Mouse (Mus musculus): Measurements from ENCODE around the gene Serpina3b.

- TF ChIP-seq CTCF (IDR thresholded peaks at IDR 0.05; ENCODE audit: control insufficient read depth, insufficient read depth, insufficient read length) (no peak), MAX (IDR thresholded peaks at IDR 0.05) (no peak), USF1 (IDR thresholded peaks at IDR 0.05; ENCODE audit: low read depth) (no peak), MYOD1 (IDR thresholded peaks at IDR 0.05; ENCODE audit: control insufficient read depth, insufficient read length, low read depth) (no peak), MYOG (IDR thresholded peaks at IDR 0.05; ENCODE audit: control insufficient read depth, extremely low read depth, insufficient read length) (no peak), CEBPB (IDR thresholded peaks at IDR 0.05; ENCODE audit: low read depth) (no peak), FOSL1 (IDR thresholded peaks at IDR 0.05; ENCODE audit: insufficient read depth, low read length, poor library complexity, severe bottlenecking) (no peak)
Observed at GRCm38 (mm10) chr12:104131041-104131440, 3.2 kb downstream of the Serpina3b start.
